Mouse (Mus musculus): Measurements from ENCODE around the gene Mindy4.

Gene Mindy4

GRCm38 (mm10) chr6:55207786-55208185 lies 4.6 kb downstream of the Mindy4 start:
- DNase-seq (ENCODE audit: low read depth, low spot score), result no peak

DNA sequence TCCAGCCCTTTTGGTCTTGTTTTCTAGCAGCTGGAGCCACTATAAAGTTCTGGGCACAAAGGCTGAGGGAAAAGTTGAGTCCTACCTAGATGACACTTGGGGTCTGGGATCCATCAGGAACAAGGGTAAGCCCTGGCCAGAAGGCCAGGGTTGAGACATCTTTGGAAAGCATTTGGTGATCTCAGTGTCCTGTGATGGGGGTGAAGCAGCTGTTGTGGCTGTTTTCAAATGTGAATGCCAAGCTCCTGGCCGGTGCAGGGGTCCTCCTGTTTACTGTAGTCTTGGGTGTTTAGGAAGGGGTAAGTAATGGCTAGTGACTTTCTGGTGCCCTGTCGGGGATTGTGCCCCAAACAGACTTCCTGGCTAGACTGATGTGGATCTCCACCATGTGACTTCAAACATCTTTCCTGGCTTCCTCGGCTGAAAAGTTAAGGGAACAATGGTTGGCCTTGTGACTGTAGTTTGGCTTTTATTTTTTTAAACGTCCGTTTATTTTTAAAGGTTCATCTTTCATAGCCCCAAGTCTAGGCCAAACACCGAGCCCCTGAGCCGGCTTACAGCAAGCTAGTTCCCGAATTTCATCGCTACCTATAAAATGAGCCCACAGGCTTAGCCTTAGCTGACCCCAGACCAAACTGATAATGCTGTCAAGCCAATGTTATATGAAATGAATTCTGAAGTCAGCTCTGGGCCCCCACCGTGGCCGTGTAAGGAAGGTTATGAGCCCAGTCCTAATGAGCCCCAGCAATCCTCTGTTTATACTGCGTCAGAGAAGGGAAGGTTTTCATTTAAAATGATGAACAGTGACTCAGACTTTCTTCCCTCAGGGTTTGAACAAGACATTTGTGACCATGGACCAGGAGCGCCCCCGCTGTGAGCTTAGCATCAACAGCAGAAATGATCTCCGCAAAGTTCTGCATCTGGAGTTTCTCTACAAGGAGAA lies 7.5 kb downstream of the Mindy4 start:
- DNase-seq (ENCODE audit: low read depth, low spot score), result no peak

- DNase-seq (ENCODE audit: low read depth, low spot score), result no peak
Observed at GRCm38 (mm10) chr6:55214541-55214940, 11.4 kb downstream of the Mindy4 start.

- no peak for DNase-seq (ENCODE audit: low read depth, low spot score)
Observed at GRCm38 (mm10) chr6:55218232-55218631, 15.0 kb downstream of the Mindy4 start.

DNA sequence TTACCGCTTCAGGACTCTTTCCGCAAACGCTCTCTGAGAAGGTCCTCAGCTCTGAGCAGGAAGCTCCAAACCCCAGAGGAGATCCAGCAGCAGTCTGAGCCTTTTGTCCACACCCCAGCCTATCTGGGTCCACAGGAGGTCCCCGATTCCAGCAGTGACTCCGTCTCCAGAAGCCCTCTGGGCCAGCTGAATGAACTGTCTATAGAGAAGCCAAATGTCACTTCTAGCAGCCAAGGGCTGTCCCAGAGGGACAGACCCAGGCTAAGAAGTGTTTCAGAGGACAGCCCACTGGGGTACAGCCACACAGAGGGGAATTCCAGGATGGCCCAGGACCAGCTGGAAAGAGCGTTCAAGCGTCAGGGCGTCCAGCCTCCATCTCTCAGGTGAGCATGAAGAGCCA lies 20.8 kb downstream of the Mindy4 start:
- no peak for DNase-seq (ENCODE audit: low read depth, low spot score)

DNA sequence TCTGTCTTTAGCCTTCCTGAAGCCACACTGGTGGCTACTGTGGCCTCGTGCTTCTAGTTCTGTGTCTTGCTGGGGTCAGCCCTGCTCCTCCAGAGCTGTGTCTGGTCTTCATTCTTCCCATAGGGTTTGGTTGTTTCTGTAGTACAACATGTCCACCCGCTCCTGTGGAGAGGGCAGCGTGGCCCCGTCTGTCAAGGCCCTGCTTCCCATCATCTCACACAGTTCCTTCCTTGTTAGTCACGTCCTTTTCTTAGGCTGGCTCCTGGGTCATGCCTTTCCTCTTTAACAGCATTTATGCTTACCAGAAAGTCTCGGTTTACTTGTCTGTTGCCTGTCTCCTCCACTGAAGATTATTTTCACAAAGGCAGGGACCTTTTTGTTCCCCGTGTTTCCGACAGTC lies 26.9 kb downstream of the Mindy4 start:
- no peak for DNase-seq (ENCODE audit: low read depth, low spot score)

DNA sequence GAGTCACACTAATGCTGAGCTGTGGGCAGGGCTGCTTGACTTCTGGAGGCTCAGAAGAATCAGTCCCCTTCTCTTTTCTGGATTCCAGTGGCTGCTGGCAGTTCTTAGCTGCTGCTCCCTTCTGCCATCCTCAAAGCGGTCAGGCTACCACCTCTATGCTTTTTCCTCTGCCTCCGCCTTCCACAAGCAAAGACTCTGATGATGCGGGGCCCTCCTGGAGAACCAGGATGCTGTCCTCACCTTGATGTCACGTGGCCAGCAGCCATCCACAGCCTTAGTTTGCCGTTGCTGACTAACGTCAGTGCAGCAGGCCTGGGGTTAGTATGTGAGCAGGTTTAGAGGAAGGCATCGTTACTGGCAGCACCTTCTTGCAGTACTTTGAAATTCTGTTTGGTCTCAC lies 28.9 kb downstream of the Mindy4 start:
- DNase-seq (ENCODE audit: low read depth, low spot score), result no peak

DNA sequence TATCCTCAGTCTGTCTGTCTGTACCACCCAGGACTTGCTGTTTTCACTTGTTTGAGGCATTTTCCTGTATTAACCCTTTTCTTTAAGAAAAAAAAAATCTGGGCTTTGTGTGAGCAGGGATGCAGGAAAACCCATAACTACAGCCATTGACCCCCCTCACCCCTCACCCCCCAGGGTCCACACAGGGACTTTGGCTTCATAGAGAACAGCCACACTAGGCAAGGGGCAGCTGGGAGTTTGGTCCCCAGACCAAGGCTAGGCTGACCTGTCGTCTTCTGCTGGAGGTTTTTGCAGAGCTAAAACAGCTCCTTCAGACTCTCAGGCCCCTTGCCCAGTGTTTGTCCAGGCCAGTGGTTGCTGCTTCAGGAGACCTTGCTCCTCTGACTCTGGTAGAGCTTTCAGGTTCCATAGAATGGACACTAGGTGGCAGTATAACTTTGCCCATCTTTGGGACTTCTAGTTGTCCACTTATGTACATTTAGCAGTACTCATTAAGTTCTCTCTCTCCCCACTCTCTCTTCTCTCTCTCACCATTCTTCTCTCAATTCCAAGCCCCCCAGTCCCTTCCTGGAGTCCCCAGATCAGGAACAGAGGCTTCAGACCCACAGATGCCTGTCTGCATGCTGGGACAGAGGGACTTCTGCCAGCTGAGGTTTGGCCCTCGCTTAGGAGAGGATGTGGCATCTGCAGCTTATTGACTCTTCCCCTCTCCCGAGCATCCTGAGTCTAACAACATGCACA lies 29.5 kb downstream of the Mindy4 start:
- peak; percentile 62 for DNase-seq (ENCODE audit: low read depth, low spot score)

GRCm38 (mm10) chr6:55233326-55233725 lies 30.1 kb downstream of the Mindy4 start:
- DNase-seq (ENCODE audit: low read depth, low spot score), result no peak

- peak; percentile 21 for DNase-seq (ENCODE audit: low read depth, low spot score)
Observed at GRCm38 (mm10) chr6:55234636-55235035, 31.5 kb downstream of the Mindy4 start.

GRCm38 (mm10) chr6:55235733-55236132 lies 32.5 kb downstream of the Mindy4 start:
- no peak for DNase-seq (ENCODE audit: low read depth, low spot score)

DNA sequence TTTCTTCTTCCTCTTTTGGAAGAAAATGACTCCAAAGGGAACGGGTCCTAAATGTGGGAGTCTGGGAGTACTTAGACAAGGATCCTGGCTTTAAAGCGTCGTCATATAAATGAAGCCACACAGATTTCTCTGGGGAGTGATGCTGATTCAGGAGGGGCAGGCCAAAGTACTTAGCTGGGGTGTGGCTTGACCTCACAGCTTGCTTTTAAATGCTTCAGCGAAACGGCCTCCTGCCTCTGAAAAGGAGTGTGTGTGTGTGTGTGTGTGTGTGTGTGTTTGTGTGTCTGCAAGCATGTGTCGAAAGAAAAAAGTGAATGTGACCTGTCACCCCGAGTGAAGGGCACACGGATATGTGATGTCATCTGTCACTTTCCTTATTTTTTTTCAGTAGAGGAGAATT lies 36.7 kb downstream of the Mindy4 start:
- no peak for DNase-seq (ENCODE audit: low read depth, low spot score)

DNA sequence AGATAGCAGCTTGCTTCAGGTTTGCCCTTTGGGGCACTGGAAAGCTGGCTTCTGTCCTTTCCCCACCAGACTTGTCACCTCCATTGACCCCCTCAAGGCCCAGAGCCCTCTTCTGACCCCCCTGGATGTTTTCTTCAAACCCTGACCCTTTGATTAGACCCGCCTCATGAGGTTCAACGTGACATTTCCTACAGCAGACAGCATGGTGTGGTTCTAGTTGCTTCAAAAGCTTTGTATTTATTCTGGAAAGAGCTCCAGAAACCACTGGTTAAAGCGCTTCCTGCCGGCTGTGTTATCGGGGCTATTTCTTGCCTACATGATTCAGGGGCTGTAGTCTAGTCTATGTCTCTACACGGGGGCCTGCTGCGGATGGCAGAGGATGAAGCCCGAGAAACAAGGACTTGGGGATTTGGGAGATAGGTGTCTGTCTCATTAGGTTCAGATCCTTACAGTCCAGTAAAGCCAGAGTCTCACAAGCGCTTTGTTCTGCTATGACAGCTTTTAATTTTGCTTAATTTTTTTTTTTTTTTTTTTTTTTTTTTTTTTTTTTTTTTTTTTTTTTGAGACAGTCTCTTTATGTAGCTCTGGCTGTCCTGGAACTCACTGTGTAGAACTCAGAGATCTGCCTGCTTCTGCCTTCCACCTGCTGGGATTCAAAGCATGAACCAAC lies 37.5 kb downstream of the Mindy4 start:
- no peak for DNase-seq (ENCODE audit: low read depth, low spot score)

- no peak for DNase-seq (ENCODE audit: low read depth, low spot score)
Observed at GRCm38 (mm10) chr6:55241479-55241878, 38.3 kb downstream of the Mindy4 start.

DNA sequence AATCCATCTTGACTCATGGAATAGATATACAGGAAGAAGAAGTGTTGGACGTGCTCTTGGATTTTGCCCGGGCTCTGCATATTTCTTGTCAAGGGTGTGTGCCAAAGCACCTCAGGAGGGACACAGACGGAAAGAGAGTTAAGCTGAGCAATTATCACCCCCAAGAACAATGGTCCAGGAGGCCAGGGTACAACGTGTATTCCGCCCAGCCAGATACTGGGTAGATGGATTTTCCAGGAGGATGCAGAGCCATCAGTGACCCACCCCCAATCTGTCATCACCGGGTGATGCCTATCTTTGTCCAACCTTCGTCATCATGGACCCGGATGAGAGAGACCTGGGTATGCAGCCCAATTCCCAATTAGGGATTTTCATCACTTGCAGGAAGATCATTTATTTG lies 42.5 kb downstream of the Mindy4 start:
- no peak for DNase-seq (ENCODE audit: low read depth, low spot score)

DNA sequence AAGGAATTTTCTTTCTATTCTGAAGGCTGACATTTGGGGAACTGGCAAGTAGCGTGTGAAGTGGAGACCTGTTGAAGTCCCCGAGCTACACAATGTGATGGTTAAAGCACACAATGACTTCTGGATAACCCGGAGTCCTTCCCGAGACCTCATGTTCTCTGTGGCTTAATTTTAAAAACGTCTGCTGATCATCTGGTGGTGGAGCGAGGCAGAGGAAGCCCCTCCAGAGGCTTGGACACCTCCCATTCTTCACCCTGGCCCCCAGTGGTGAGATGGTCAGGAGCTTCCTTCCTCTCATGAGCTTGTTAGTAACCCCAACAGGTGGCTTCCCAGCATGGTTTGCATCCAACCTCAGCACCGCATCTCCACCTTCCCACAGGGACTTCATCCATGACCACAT lies 43.3 kb downstream of the Mindy4 start:
- no peak for DNase-seq (ENCODE audit: low read depth, low spot score)

GRCm38 (mm10) chr6:55246911-55247438 lies 43.8 kb downstream of the Mindy4 start:
- no peak for DNase-seq (ENCODE audit: low read depth, low spot score)

DNA sequence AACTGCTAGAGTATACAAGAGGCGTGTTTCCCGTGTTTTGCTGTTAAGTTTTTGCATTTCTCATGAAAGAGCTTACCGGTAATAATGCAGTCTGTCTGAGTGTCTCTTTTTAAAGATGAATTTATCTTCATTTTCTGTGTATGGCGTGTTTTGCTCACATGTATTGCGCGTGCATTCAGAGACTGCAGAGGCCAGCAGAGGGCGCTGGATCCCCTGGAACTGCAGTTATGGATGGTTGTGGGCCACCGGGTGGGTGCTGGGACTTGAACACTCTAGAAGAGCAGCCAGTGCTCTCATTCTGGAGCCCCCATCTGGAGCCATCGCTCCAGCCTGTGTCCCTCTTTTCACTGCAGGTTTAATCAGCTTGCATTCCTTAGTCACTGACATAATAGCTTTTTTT lies 46.1 kb downstream of the Mindy4 start:
- DNase-seq (ENCODE audit: low read depth, low spot score), result no peak

DNA sequence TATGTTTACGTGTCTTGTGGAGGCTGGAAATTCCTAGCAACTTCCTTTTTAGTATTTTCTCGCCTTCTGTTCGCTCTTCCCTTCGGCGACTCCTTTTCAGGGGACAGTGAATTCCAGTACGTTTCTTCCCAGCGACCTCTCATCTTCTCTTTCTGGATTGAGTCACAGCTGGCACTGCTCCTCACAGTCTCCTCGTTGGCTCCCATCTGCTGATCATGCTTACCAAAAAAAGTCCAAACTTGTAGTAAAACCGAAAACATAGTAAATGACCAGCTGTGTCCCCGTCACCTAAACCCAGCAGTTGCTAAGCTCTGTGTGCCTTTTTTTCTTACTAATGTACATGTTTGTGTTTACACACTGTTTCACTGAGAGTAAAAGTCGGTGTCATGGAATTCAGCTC lies 47.6 kb downstream of the Mindy4 start:
- no peak for DNase-seq (ENCODE audit: low read depth, low spot score)

DNA sequence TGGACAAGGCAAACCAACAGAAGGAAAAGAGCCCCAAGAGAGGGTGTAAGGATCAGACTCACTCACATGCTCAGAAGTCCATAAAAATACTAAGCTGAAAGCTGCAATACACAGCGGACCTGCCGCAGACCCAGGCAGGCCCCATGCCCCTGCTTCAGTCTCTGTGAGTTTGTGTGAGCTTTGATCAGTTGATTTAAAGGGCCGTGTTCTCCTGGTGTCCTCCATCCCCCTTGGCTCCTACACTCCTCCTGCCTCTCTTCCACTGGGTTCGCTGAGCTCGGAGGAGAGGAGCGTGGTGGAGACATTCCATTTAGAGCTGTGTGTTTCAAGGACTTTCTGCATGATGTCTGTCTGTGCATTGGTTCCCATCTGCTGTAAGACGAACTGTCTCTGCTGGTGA lies 48.4 kb downstream of the Mindy4 start:
- no peak for DNase-seq (ENCODE audit: low read depth, low spot score)

- DNase-seq (ENCODE audit: low read depth, low spot score), result no peak
Observed at GRCm38 (mm10) chr6:55252731-55253247, 49.6 kb downstream of the Mindy4 start.
